Mouse (Mus musculus) gastrocnemius, postnatal 10 days (tissue): Measurements from ENCODE around the gene Gm773. TPM values are rescaled to one million over a fixed set of nuclear protein-coding genes. Genes with fewer than 3 reads are reported as not detected.
"Not testable (repeated sequence)": the region's sequence is repeated elsewhere in the genome, so short reads cannot be mapped to it uniquely, and the experiment has no call there.

Experiments used
- DNase-seq: peaks from one replicate; pipeline ENCODE4 v3.0.0; 2021; ENCODE audit warnings: mixed read lengths
- long read RNA-seq, 2 experiments: library from polyadenylated mRNA; stranded (forward); transcript quantifications; one replicate each; pipeline ENCODE4 v2.0.0; 2021
- total RNA-seq, 2 experiments: library from RNA; stranded (reverse); gene quantifications; 2 replicates each; pipeline ENCODE4 v1.2.3; 2021

Gene Gm773
- not detected for total RNA-seq
- long read RNA-seq, experiment 1: 0 reads
- long read RNA-seq, experiment 2: 0 reads

DNA sequence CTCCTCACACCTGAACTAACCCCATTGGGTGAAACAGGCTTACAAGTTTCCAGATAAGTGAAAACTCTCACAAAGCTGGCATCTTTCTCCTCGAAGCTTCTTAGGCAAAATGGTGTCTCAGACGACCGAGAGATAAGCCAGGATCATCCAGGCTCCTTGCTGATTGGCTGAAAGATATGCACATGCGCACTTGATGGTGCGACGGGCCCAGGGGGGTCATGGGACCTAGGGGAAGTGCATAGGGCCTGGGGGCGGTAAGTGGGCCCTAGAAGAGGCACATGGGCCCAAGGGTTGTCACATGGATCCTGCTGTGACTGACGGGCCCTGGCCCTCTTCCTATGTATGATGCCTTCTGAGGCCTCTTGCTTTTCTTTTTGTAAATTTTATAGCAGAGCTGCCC lies at the start of gene Gm773:
Gm773 (minus strand) TSS at position 111 of the 400 bp plus-strand sequence.
- DNase-seq: no peak

- not testable (repeated sequence) for DNase-seq
Observed at GRCm38 (mm10) chrX:56186449-56186848, 26.2 kb downstream of the Gm773 start.

GRCm38 (mm10) chrX:56151396-56151795 lies 61.3 kb downstream of the Gm773 start:
- DNase-seq: no peak

Other genes with a start within 250 kb of the Gm773 start
- gene 3830403N18Rik, start 76.3 kb downstream of the Gm773 start, total RNA-seq: under 1 TPM in 1 of 2 experiments, not detected in 1; 0.32 TPM
- 1 to 10 TPM; 3.5 to 5.6 TPM for gene Zfp449, start 133.5 kb upstream of the Gm773 start, total RNA-seq
- under 1 TPM; 0.32 to 0.40 TPM for gene Smim10l2a, start 161.7 kb upstream of the Gm773 start, total RNA-seq
- gene Gm2174, start 235.1 kb upstream of the Gm773 start, total RNA-seq: not detected
- 10 to 100 TPM in 1 of 2 experiments, 1 to 10 TPM in 1; 8.9 to 13.4 TPM for gene Ints6l, start 242.0 kb upstream of the Gm773 start, total RNA-seq